ENCODE assay signal across 16 mouse cellular contexts in genomic region chr8:95848061-95848551, GRCm38 (mm10). TPM values are rescaled to one million over a fixed set of nuclear protein-coding genes. Genes with fewer than 3 reads are reported as not detected.
DNase-seq lines count a peak whose midpoint lies in the region; ATAC-seq and TF ChIP-seq lines count a peak whose summit lies in the region.
"Had no signal": no experiment of that assay in that cellular context is flagged by ENCODE, and none has a peak within 500 bp of the region (broad histone marks: within the 10 kb centered on the region; RNA-seq: fewer than 3 reads in every experiment).

No protein-coding gene starts in this region.

- no peak for DNase-seq in limb, embryonic 10.5 days (ENCODE audit: low spot score)
- peak; percentile 61 for DNase-seq in G1E (ENCODE audit: low spot score)
- DNase-seq in layer of hippocampus, adult 9-11 months = peak; percentile 58
- DNase-seq in kidney, adult 2 months = no peak
- DNase-seq in heart, postnatal 25 days (ENCODE audit: low spot score) = no peak
- DNase-seq: cerebellum, adult 18-20 months; heart, adult 18-20 months; heart, postnatal 14 days; left cerebral cortex, postnatal 4 days; lung, embryonic 14.5 days; thymus, postnatal 25 days had no signal

- no peak for TF ChIP-seq CTCF in ES-Bruce4 (IDR thresholded peaks at IDR 0.05; ENCODE audit: low read depth, low read length)
- no peak for TF ChIP-seq CTCF in G1E (IDR thresholded peaks at IDR 0.05; ENCODE audit: low read depth, low read length)
- no peak for TF ChIP-seq CTCF in intestine, postnatal 0 days (IDR thresholded peaks at IDR 0.05; ENCODE audit: low read depth)
- no peak for TF ChIP-seq CTCF in kidney, adult 2 months (conservative IDR thresholded peaks at IDR 0.05; ENCODE audit: insufficient read depth, insufficient read length, low read depth, low read length)

- H3K9me3 ChIP-seq in limb, embryonic 13.5 days = no peaks in the 10 kb centered on the region
- H3K9me3 ChIP-seq in limb, embryonic 10.5 days (replicated peaks) = no peaks in the 10 kb centered on the region
- H3K9me3 ChIP-seq in ES-Bruce4 (replicated peaks; ENCODE audit: control insufficient read depth, insufficient read depth, low read length, poor library complexity, severe bottlenecking) = no peaks in the 10 kb centered on the region
- peaks cover 4% of the 10 kb centered on the region for H3K9me3 ChIP-seq in G1E (replicated peaks)
- no peaks in the 10 kb centered on the region for H3K9me3 ChIP-seq in intestine, postnatal 0 days (ENCODE audit: control insufficient read depth)

- H3K36me3 ChIP-seq in limb, embryonic 13.5 days = peaks cover 34% of the 10 kb centered on the region
- H3K36me3 ChIP-seq in limb, embryonic 10.5 days = peaks cover 47% of the 10 kb centered on the region
- peaks cover 22% of the 10 kb centered on the region for H3K36me3 ChIP-seq in ES-Bruce4 (ENCODE audit: control insufficient read depth, insufficient read depth, low read length, poor library complexity, severe bottlenecking)
- peaks cover 67% of the 10 kb centered on the region for H3K36me3 ChIP-seq in G1E (replicated peaks)
- peaks cover 46% of the 10 kb centered on the region for H3K36me3 ChIP-seq in intestine, postnatal 0 days (ENCODE audit: control insufficient read depth, insufficient read depth)
- no peaks in the 10 kb centered on the region for H3K36me3 ChIP-seq in kidney, adult 2 months (ENCODE audit: control insufficient read depth, insufficient read depth, low read length)

- H3K4me2 ChIP-seq in limb, embryonic 13.5 days (replicated peaks) = 0 out of 2 replicates have a peak overlapping the region, but pooled peaks have one; percentile 11
- H3K4me2 ChIP-seq in intestine, postnatal 0 days (replicated peaks; ENCODE audit: low read depth) = no peak overlapping the region
- H3K4me2 ChIP-seq: lung, embryonic 14.5 days had no signal

- no peak for TF ChIP-seq POLR2A in ES-Bruce4 (IDR thresholded peaks at IDR 0.05; ENCODE audit: insufficient read depth, low read length)
- TF ChIP-seq POLR2A in kidney, adult 2 months (IDR thresholded peaks at IDR 0.05; ENCODE audit: low read depth, low read length) = no peak

- intact Hi-C loops in heart, postnatal 25 days (cut with DNase I) = no loop called here

- TF ChIP-seq EP300 in ES-Bruce4 (IDR thresholded peaks at IDR 0.05; ENCODE audit: insufficient read depth, low read depth, low read length) = no peak

- H3K27me3 ChIP-seq in limb, embryonic 13.5 days = no peaks in the 10 kb centered on the region
- no peaks in the 10 kb centered on the region for H3K27me3 ChIP-seq in limb, embryonic 10.5 days (ENCODE audit: low read depth, poor library complexity, severe bottlenecking)
- H3K27me3 ChIP-seq in ES-Bruce4 (ENCODE audit: control insufficient read depth, insufficient read depth, low read length, poor library complexity, severe bottlenecking) = no peaks in the 10 kb centered on the region
- H3K27me3 ChIP-seq in G1E (ENCODE audit: insufficient read depth, low read length) = no peaks in the 10 kb centered on the region
- H3K27me3 ChIP-seq in intestine, postnatal 0 days (replicated peaks; ENCODE audit: control insufficient read depth, insufficient read depth, low read length) = no peaks in the 10 kb centered on the region
- no peaks in the 10 kb centered on the region for H3K27me3 ChIP-seq in kidney, adult 2 months (replicated peaks; ENCODE audit: control insufficient read depth, insufficient read depth, low read length)
- H3K27me3 ChIP-seq: CH12.LX had no signal

- no peak overlapping the region for H3K27ac ChIP-seq in limb, embryonic 13.5 days
- no peak overlapping the region for H3K27ac ChIP-seq in limb, embryonic 10.5 days
- no peak overlapping the region for H3K27ac ChIP-seq in ES-Bruce4 (ENCODE audit: insufficient read depth, low read length)
- H3K27ac ChIP-seq in intestine, postnatal 0 days (ENCODE audit: low read depth, low read length) = no peak overlapping the region
- no peak overlapping the region for H3K27ac ChIP-seq in kidney, adult 2 months (ENCODE audit: insufficient read depth, low read depth, low read length)
- H3K27ac ChIP-seq: hindbrain, postnatal 0 days had no signal

- WGBS in limb, embryonic 13.5 days = 81% methylated on average over 24 of the region's 24 CpGs
- 83% methylated on average over 24 of the region's 24 CpGs for WGBS in limb, embryonic 10.5 days
- 74% methylated on average over 24 of the region's 24 CpGs for WGBS in intestine, postnatal 0 days
- 87% methylated on average over 24 of the region's 24 CpGs for WGBS in kidney, adult 2 months

- no peak overlapping the region for H3K4me3 ChIP-seq in limb, embryonic 13.5 days
- no peak overlapping the region for H3K4me3 ChIP-seq in limb, embryonic 10.5 days
- H3K4me3 ChIP-seq in ES-Bruce4 (ENCODE audit: low read depth, low read length) (peak overlapping the region; percentile 25), G1E (ENCODE audit: low read depth, low read length) (peak overlapping the region; percentile 41; the same call in 1 of the 2 replicates)
- no peak overlapping the region for H3K4me3 ChIP-seq in intestine, postnatal 0 days (ENCODE audit: low read depth, low read length)
- H3K4me3 ChIP-seq in kidney, adult 2 months (ENCODE audit: insufficient read depth, low read depth, low read length) = no peak overlapping the region

- no peak for ATAC-seq in limb, embryonic 13.5 days (ENCODE audit: low FRiP score, low read depth)
- ATAC-seq in G1E (ENCODE audit: extremely low read depth, insufficient number of reproducible peaks, low FRiP score, poor library complexity, severe bottlenecking) = peak; percentile 73
- ATAC-seq in intestine, postnatal 0 days = no peak
- ATAC-seq: hindbrain, postnatal 0 days had no signal

- H3K9ac ChIP-seq in limb, embryonic 13.5 days = no peak overlapping the region
- peak overlapping the region; percentile 33 for H3K9ac ChIP-seq in ES-Bruce4 (ENCODE audit: low read depth, poor library complexity, severe bottlenecking)
- no peak overlapping the region for H3K9ac ChIP-seq in intestine, postnatal 0 days (ENCODE audit: low read depth, low read length)
- H3K9ac ChIP-seq: lung, embryonic 14.5 days had no signal

- H3K4me1 ChIP-seq in limb, embryonic 13.5 days = peaks cover 10% of the 10 kb centered on the region
- H3K4me1 ChIP-seq in limb, embryonic 10.5 days = peaks cover 11% of the 10 kb centered on the region
- H3K4me1 ChIP-seq in ES-Bruce4 (ENCODE audit: control insufficient read depth, insufficient read depth, low read length) (no peaks in the 10 kb centered on the region), G1E (ENCODE audit: insufficient read depth, low read depth, low read length) (peaks cover 40% of the 10 kb centered on the region)
- H3K4me1 ChIP-seq in intestine, postnatal 0 days (replicated peaks; ENCODE audit: control insufficient read depth, insufficient read depth, low read length) = peaks cover 7% of the 10 kb centered on the region; the same call in 1 of the 2 replicates
- H3K4me1 ChIP-seq in kidney, adult 2 months (ENCODE audit: control insufficient read depth, insufficient read depth, low read length) = peaks cover 8% of the 10 kb centered on the region; the same call in 1 of the 2 replicates

RNA-seq across cellular contexts. Expression of gene Slc38a7, which starts 5.2 kb away (rescaled TPM):
- 15.1 and 16.3 TPM in 2 replicates for polyA plus RNA-seq in limb, embryonic 13.5 days (2015; fragmentation: Nextera tagmentation; extraction: Ambion mirVana)
- polyA plus RNA-seq in limb, embryonic 10.5 days (2016; fragmentation: Nextera tagmentation; extraction: Ambion mirVana) = 14.7 and 17.9 TPM in 2 replicates
- polyA plus RNA-seq in ES-Bruce4 (2011; ENCODE audit: insufficient read depth, insufficient read length, low read depth, missing spikeins) (21.6 and 23.0 TPM in 2 replicates), G1E (2012) (14.3 and 16.1 TPM in 2 replicates)
- total RNA-seq in G1E (2014; fragmentation: Nextera tagmentation) (24.6 and 26.4 TPM in 2 replicates), G1E (2017) (13.3 and 13.8 TPM in 2 replicates)
- 39.9 and 41.7 TPM in 2 replicates for polyA plus RNA-seq in intestine, postnatal 0 days (2015; fragmentation: Nextera tagmentation; extraction: Ambion mirVana)
- polyA plus RNA-seq in kidney, adult 2 months (2012; rRNA removed) = 22.3 and 24.7 TPM in 2 replicates
- total RNA-seq in heart, postnatal 25 days (2021) = 10 to 100 TPM; 11.5 to 13.0 TPM

RNA-seq across cellular contexts. Expression of gene Sap18b, which starts 23.0 kb away (rescaled TPM):
- polyA plus RNA-seq in limb, embryonic 13.5 days (2015; fragmentation: Nextera tagmentation; extraction: Ambion mirVana) = 346 and 351 TPM in 2 replicates
- 387 and 427 TPM in 2 replicates for polyA plus RNA-seq in limb, embryonic 10.5 days (2016; fragmentation: Nextera tagmentation; extraction: Ambion mirVana)
- polyA plus RNA-seq in ES-Bruce4 (2011; ENCODE audit: insufficient read depth, insufficient read length, low read depth, missing spikeins) (150 and 169 TPM in 2 replicates), G1E (2012) (87.1 and 88.3 TPM in 2 replicates)
- total RNA-seq in G1E (2014; fragmentation: Nextera tagmentation) (113 and 139 TPM in 2 replicates), G1E (2017) (432 and 502 TPM in 2 replicates)
- polyA plus RNA-seq in intestine, postnatal 0 days (2015; fragmentation: Nextera tagmentation; extraction: Ambion mirVana) = 323 and 335 TPM in 2 replicates
- polyA plus RNA-seq in kidney, adult 2 months (2012; rRNA removed) = 43.8 and 76.7 TPM in 2 replicates
- total RNA-seq in heart, postnatal 25 days (2021) = 10 to 100 TPM; 84.4 to 96.1 TPM

RNA-seq across cellular contexts. Expression of gene Got2, which starts 40.2 kb away (rescaled TPM):
- 163 and 169 TPM in 2 replicates for polyA plus RNA-seq in limb, embryonic 13.5 days (2015; fragmentation: Nextera tagmentation; extraction: Ambion mirVana)
- polyA plus RNA-seq in limb, embryonic 10.5 days (2016; fragmentation: Nextera tagmentation; extraction: Ambion mirVana) = 185 and 197 TPM in 2 replicates
- 190 and 192 TPM in 2 replicates for polyA plus RNA-seq in ES-Bruce4 (2011; ENCODE audit: insufficient read depth, insufficient read length, low read depth, missing spikeins)
- total RNA-seq in G1E (2014; fragmentation: Nextera tagmentation) = 245 and 260 TPM in 2 replicates
- 120 and 125 TPM in 2 replicates for total RNA-seq in G1E (2017)
- polyA plus RNA-seq in G1E (2012) = 69.0 and 82.5 TPM in 2 replicates
- polyA plus RNA-seq in intestine, postnatal 0 days (2015; fragmentation: Nextera tagmentation; extraction: Ambion mirVana) = 122 and 124 TPM in 2 replicates
- polyA plus RNA-seq in kidney, adult 2 months (2012; rRNA removed) = 269 and 296 TPM in 2 replicates
- 100 to 1,000 TPM; 828 to 869 TPM for total RNA-seq in heart, postnatal 25 days (2021)

RNA-seq across cellular contexts. Expression of gene Cnot1, which starts 40.8 kb away (rescaled TPM):
- polyA plus RNA-seq in limb, embryonic 13.5 days (2015; fragmentation: Nextera tagmentation; extraction: Ambion mirVana) = 65.0 and 71.7 TPM in 2 replicates
- 107 and 119 TPM in 2 replicates for polyA plus RNA-seq in limb, embryonic 10.5 days (2016; fragmentation: Nextera tagmentation; extraction: Ambion mirVana)
- polyA plus RNA-seq in ES-Bruce4 (2011; ENCODE audit: insufficient read depth, insufficient read length, low read depth, missing spikeins) (465 and 478 TPM in 2 replicates), G1E (2012) (69.5 and 85.5 TPM in 2 replicates)
- total RNA-seq in G1E (2014; fragmentation: Nextera tagmentation) (730 and 814 TPM in 2 replicates), G1E (2017) (190 and 194 TPM in 2 replicates)
- 18.2 and 19.0 TPM in 2 replicates for polyA plus RNA-seq in intestine, postnatal 0 days (2015; fragmentation: Nextera tagmentation; extraction: Ambion mirVana)
- polyA plus RNA-seq in kidney, adult 2 months (2012; rRNA removed) = 57.4 and 71.4 TPM in 2 replicates
- total RNA-seq in heart, postnatal 25 days (2021) = 100 to 1,000 TPM; 109 to 130 TPM

Comparison
In these comparisons a context has a peak if more than half of its experiments do, and no peak if none do; other contexts are left out.
1. H3K4me3 ChIP-seq: peak in ES-Bruce4 (single experiment) and G1E (single experiment); none in limb, embryonic 13.5 days (single experiment), limb, embryonic 10.5 days (single experiment), intestine, postnatal 0 days (single experiment) and kidney, adult 2 months (single experiment).
2. DNase-seq: peak in G1E (single experiment) and layer of hippocampus, adult 9-11 months (single experiment); none in limb, embryonic 10.5 days (single experiment), kidney, adult 2 months (single experiment) and heart, postnatal 25 days (single experiment).